Mouse (Mus musculus) E14TG2a.4 (cell line): ENCODE measurements at regions not wholly inside any gene's neighbourhood (a gene's known extent, or its start where the extent isn't known, plus 50 kb on each side); places are given as distances from the start of the nearest gene placed in this dataset.

Source experiments
- H3K27me3 ChIP-seq: 2 replicates; pipeline ENCODE4 v1.6.1; 2014; ENCODE audit warnings: low read length, control low read depth; ENCODE audit not compliant: insufficient read depth
- H3K36me3 ChIP-seq: 2 replicates; pipeline ENCODE4 v1.6.1; 2014; ENCODE audit warnings: low read length, control low read depth; ENCODE audit not compliant: insufficient read depth
- H3K4me1 ChIP-seq: replicated peaks from 2 replicates; pipeline ENCODE4 v1.6.1; 2014; ENCODE audit warnings: low read depth, low read length, control low read depth
- H3K4me3 ChIP-seq: replicated peaks from 2 replicates; pipeline ENCODE4 v1.5.1; 2014; ENCODE audit warnings: mild to moderate bottlenecking, low read length
- H3K9me3 ChIP-seq: 2 replicates; pipeline ENCODE4 v1.6.1; 2014; ENCODE audit warnings: low read length, control low read depth
- CTCF ChIP-seq: conservative IDR thresholded peaks from 2 replicates; pipeline ENCODE4 v1.5.1; 2014; ENCODE audit warnings: low read length
- NANOG ChIP-seq: IDR thresholded peaks from 2 replicates; pipeline ENCODE4 v1.6.1; 2014; ENCODE audit warnings: borderline replicate concordance, low read length, mixed read lengths
- POU5F1 ChIP-seq: IDR thresholded peaks from 2 replicates; pipeline ENCODE4 v1.6.1; 2014; ENCODE audit warnings: low read length, borderline replicate concordance

DNA sequence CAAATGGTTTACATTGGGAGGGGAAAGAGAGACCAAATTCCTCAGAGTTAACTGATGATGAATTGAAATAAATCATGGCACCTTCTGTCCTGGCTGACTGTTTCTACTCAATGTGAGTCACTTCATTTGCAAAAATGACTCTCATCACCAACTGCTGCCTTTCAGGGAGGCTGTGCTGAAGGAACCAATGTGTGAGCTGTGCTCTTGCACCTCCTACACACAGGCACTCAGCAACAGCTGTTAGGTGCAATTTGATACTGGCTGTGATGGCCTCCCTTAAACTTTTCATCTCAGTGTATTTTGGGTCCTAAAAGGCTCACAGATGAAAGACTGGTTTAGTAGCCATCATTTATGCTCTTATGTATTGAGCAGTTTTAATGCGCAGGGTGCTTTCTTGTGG lies 209.0 kb upstream of the Gm49339 start:
- H3K36me3 ChIP-seq: no peaks in the 10 kb centered on the region
- TF ChIP-seq NANOG (no peak), POU5F1 (no peak), CTCF (no peak)
- H3K4me1 ChIP-seq: no peaks in the 10 kb centered on the region
- no peak overlapping the region for H3K4me3 ChIP-seq
- no peaks in the 10 kb centered on the region for H3K27me3 ChIP-seq
- H3K9me3 ChIP-seq: no peaks in the 10 kb centered on the region

DNA sequence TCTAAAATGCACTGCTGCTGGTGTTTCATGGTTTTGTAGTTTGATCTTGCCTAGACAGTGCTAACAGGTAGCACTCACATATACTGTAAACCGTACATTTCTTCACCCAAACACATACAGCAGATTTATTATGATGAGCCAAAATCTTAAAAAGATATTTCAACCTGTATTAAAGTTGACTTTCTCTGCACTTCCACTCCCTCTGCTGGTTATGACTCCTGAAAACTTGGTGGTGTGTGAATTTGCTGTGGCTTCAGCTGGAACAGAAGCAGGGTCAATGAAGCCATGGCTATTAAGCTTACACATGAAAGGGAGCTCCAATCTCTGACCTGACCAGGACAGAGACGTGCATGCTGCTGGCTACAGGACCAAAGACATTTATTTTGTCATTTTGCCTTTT lies 202.2 kb upstream of the Gm49339 start:
- Histone ChIP-seq H3K9me3 (no peaks in the 10 kb centered on the region), H3K27me3 (no peaks in the 10 kb centered on the region), H3K36me3 (no peaks in the 10 kb centered on the region), H3K4me3 (no peak overlapping the region), H3K4me1 (no peaks in the 10 kb centered on the region)
- TF ChIP-seq POU5F1 (no peak), NANOG (no peak), CTCF (no peak)

DNA sequence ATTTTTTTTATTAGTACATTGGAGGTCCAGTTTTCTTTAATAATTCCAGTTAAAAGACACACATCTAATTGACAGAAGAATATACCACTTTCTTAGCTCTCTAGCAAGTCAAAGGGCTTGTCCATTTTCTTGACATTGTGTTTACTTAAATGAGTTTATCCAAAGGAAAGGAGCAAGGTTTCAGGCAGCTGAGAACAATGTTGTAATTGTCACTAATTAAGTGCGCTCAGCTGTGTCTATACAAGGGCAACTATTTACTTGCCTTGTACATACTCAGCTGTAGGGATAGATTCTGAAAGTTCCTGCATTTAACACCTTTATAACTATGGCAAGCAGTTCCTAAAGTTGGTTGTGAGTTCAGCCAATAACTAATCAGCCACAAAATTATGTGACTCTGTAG lies 198.0 kb upstream of the Gm49339 start:
- H3K4me3 ChIP-seq: no peak overlapping the region
- H3K36me3 ChIP-seq: no peaks in the 10 kb centered on the region
- TF ChIP-seq NANOG (no peak), POU5F1 (no peak), CTCF (no peak)
- H3K9me3 ChIP-seq: no peaks in the 10 kb centered on the region
- H3K27me3 ChIP-seq: no peaks in the 10 kb centered on the region
- H3K4me1 ChIP-seq: 0 out of 2 replicates have a peak, but pooled peaks cover under 1% of the 10 kb centered on the region

DNA sequence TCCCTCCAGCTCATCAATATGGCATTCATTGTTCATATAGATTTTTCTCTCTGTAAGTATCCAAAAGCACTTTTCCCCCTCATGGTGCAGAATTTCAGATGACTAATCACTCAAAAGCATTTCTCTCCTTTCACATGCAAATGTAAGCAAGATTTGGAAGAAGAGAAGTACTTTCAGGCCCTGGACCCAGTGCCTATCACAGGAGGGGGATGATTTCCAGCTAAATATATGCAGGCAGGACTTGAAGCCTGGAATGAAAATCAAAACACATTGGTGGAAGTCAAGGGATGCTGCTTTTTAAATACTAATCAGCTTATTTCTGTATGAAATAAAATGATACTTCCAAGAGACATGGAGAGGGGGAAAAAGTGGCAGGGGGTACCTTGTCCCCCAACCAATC lies 195.9 kb upstream of the Gm49339 start:
- no peak overlapping the region for H3K4me3 ChIP-seq
- H3K27me3 ChIP-seq: no peaks in the 10 kb centered on the region
- no peaks in the 10 kb centered on the region for H3K36me3 ChIP-seq
- no peaks in the 10 kb centered on the region for H3K9me3 ChIP-seq
- TF ChIP-seq NANOG: no peak
- TF ChIP-seq POU5F1: no peak
- no peak for TF ChIP-seq CTCF
- H3K4me1 ChIP-seq: peaks cover 7% of the 10 kb centered on the region; the same call in 1 of the 2 replicates

DNA sequence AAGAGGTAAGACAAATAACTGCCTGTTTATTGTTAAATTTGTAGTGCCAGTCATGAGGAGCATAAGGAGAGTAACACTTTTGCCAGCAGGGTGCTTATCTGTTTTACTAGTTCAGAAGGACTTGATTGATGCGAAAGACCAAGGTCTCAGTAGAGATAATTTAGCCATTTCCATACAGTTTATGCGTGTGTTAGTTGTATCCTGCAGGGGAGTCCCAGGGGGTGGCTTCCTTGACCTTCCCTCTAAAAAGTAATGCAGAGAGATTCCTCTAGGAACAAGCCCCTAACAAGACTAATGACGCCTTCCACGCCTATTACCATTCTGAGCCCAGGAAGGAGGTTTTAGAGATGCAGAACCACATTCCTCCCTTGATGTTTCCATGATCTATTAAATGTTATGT lies 192.6 kb upstream of the Gm49339 start:
- Histone ChIP-seq H3K36me3 (no peaks in the 10 kb centered on the region), H3K4me3 (no peak overlapping the region), H3K9me3 (no peaks in the 10 kb centered on the region), H3K4me1 (peaks cover 7% of the 10 kb centered on the region; the same call in 1 of the 2 replicates), H3K27me3 (no peaks in the 10 kb centered on the region)
- no peak for TF ChIP-seq POU5F1

DNA sequence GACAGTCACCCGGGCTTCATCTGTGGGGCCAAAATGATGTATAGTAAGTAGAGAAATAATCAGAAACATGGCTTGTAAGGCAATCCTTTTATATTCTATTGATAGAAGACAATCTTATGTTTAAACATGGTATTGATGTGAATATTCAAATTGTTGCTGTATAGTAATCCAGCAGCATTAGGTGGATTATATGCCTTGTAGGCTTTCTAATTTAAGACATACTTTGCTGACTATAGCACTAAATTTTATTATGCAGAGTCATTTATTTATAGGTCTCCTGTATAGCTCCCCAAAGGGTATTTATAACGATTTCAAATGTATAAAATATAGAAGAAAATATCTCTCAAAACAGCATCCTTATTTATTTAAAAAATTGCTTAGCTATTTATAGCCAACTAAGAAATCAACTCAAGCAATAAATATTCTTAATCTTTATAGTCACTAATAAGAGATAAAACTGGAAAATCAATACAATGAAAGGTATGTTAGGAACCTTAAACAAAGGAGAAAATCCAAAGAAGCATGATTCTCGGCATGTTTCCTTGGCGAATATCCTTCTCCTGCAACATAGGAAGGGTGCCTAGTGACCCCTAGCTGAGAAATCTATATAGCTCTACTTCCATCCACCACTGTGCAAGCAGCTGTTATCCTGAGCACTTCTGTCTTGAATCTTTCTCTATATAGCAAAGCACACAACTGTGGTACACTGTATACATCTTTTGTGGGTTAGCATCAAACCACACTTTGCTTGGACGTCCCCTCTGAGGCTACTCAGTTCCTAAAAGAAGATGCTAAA lies 188.8 kb upstream of the Gm49339 start:
- TF ChIP-seq NANOG (no peak), CTCF (no peak), POU5F1 (no peak)
- H3K9me3 ChIP-seq: no peaks in the 10 kb centered on the region
- no peak overlapping the region for H3K4me3 ChIP-seq
- no peaks in the 10 kb centered on the region for H3K27me3 ChIP-seq
- no peaks in the 10 kb centered on the region for H3K36me3 ChIP-seq
- H3K4me1 ChIP-seq: peaks cover 7% of the 10 kb centered on the region; the same call in 1 of the 2 replicates

DNA sequence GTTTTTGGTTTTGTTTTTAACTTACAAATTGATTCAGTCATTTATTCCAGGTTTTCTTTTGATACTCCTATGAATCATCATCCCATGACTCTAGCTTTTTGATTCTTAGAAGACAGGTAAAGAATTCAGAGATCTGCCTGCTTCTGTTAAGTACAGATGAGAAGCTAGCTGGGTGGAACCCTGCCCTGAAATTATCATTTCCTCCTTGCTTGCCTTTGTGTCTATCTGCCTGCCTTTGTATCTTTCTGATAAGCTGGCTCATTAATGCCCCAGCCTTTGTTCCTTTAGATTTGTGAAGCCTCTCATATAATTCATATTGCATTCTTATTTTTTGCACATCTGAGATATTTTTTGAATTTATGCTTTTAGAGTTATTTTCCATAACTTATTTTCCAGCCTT lies 167.6 kb upstream of the Gm49339 start:
- no peak overlapping the region for H3K4me3 ChIP-seq
- TF ChIP-seq CTCF (no peak), NANOG (no peak), POU5F1 (no peak)

DNA sequence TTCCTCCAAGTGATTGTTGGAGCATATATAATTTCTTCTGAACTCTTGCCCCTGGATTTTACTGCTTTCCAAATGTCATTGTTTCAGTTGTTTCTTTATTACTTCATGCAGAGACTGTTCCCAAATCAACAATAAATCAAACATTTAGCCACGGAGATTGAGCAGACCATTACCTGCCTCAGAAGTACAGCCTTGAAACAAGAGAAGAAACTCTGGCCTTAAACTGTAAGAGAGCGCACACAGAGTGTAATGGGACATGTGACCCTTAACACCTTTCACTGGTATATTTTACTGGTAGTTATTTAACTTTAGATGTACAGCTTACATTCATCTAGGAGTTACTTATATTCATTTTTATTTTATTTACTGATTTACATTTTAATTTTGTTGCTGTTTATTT lies 160.2 kb upstream of the Gm49339 start:
- TF ChIP-seq POU5F1: no peak
- TF ChIP-seq NANOG: no peak
- TF ChIP-seq CTCF: no peak

More for the DNA sequence above, 167.6 kb upstream of the Gm49339 start:
- Histone ChIP-seq H3K9me3 (no peaks in the 10 kb centered on the region), H3K4me1 (no peaks in the 10 kb centered on the region), H3K27me3 (no peaks in the 10 kb centered on the region), H3K36me3 (no peaks in the 10 kb centered on the region)

DNA sequence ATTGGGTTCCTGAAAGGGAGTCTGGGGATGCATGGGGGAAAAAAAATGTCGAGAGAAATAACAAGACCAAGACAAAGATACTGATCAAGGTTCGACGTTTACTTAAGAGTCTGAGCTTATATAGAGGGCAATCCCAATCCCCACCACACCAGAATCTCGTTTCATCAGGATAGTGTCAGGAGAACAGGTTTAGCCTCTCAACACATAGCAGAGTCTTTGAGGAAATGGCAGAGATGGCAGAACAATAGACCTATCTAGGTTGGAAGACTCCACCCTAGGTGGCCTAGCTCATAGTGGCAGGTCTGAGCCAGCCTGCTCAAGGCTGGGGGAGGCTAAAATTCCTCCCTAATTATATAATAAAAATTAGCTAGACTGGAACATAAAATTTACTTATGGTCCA lies 151.6 kb upstream of the Gm49339 start:
- Histone ChIP-seq H3K36me3 (no peaks in the 10 kb centered on the region), H3K4me1 (peaks cover 5% of the 10 kb centered on the region; the same call in 1 of the 2 replicates), H3K9me3 (peaks cover 33% of the 10 kb centered on the region), H3K4me3 (no peak overlapping the region), H3K27me3 (no peaks in the 10 kb centered on the region)
- TF ChIP-seq CTCF: no peak
- no peak for TF ChIP-seq POU5F1
- TF ChIP-seq NANOG: peak; percentile 55; the same call in 1 of the 2 replicates

More for the DNA sequence above, 160.2 kb upstream of the Gm49339 start:
- H3K27me3 ChIP-seq: no peaks in the 10 kb centered on the region
- no peak overlapping the region for H3K4me3 ChIP-seq
- no peaks in the 10 kb centered on the region for H3K9me3 ChIP-seq
- H3K4me1 ChIP-seq: no peaks in the 10 kb centered on the region
- H3K36me3 ChIP-seq: no peaks in the 10 kb centered on the region
